27 mouse cellular contexts compared by ENCODE assay signal in genomic region chr16:73024326-73024725, GRCm38 (mm10).
DNase-seq lines count a peak whose midpoint lies in the region; ATAC-seq and TF ChIP-seq lines count a peak whose summit lies in the region.
"Had no signal": no experiment of that assay in that cellular context is flagged by ENCODE, and none has a peak within 500 bp of the region (broad histone marks: within the 10 kb centered on the region; RNA-seq: fewer than 3 reads in every experiment).

No protein-coding gene starts in this region.

- peak overlapping the region; percentile 26; the same call in 1 of the 2 replicates for H3K9ac ChIP-seq in ES-Bruce4 (ENCODE audit: low read depth, poor library complexity, severe bottlenecking)
- no peak overlapping the region for H3K9ac ChIP-seq in hindbrain, embryonic 14.5 days
- H3K9ac ChIP-seq in forebrain, postnatal 0 days = no peak overlapping the region
- H3K9ac ChIP-seq: embryonic facial prominence, embryonic 12.5 days; forebrain, embryonic 13.5 days; limb, embryonic 15.5 days; liver, embryonic 14.5 days; lung, embryonic 14.5 days; midbrain, embryonic 15.5 days; neural tube, embryonic 12.5 days had no signal

- no peaks in the 10 kb centered on the region for H3K36me3 ChIP-seq in ES-Bruce4 (ENCODE audit: control insufficient read depth, insufficient read depth, low read length, poor library complexity, severe bottlenecking)
- H3K36me3 ChIP-seq in hindbrain, embryonic 14.5 days (replicated peaks; ENCODE audit: control insufficient read depth, insufficient read depth) = peaks cover 7% of the 10 kb centered on the region; the same call in 1 of the 2 replicates
- H3K36me3 ChIP-seq in forebrain, postnatal 0 days (ENCODE audit: insufficient read depth) = 0 out of 2 replicates have a peak, but pooled peaks cover 4% of the 10 kb centered on the region
- H3K36me3 ChIP-seq: midbrain, embryonic 15.5 days had no signal

- H3K4me2 ChIP-seq in hindbrain, embryonic 14.5 days (replicated peaks) = no peak overlapping the region
- H3K4me2 ChIP-seq in forebrain, postnatal 0 days (ENCODE audit: low read depth) = no peak overlapping the region
- H3K4me2 ChIP-seq: embryonic facial prominence, embryonic 12.5 days; forebrain, embryonic 13.5 days; limb, embryonic 15.5 days; lung, embryonic 14.5 days; midbrain, embryonic 15.5 days; neural tube, embryonic 12.5 days had no signal

- 89% methylated on average over 13 of the region's 13 CpGs for WGBS in hindbrain, embryonic 14.5 days
- 84% methylated on average over 13 of the region's 13 CpGs for WGBS in forebrain, postnatal 0 days

- peak overlapping the region; percentile 27 for H3K4me3 ChIP-seq in ES-Bruce4 (ENCODE audit: low read depth, low read length)
- H3K4me3 ChIP-seq in hindbrain, embryonic 14.5 days (replicated peaks; ENCODE audit: low read length) = no peak overlapping the region
- no peak overlapping the region for H3K4me3 ChIP-seq in forebrain, postnatal 0 days (ENCODE audit: low read depth, low read length)
- H3K4me3 ChIP-seq: embryonic facial prominence, embryonic 12.5 days; erythroblast, embryonic 14.5 days; forebrain, embryonic 13.5 days; heart, embryonic 10.5 days; hindbrain, embryonic 10.5 days; limb, embryonic 15.5 days; midbrain, embryonic 15.5 days; neural tube, embryonic 12.5 days had no signal

- H3K27me3 ChIP-seq in ES-Bruce4 (ENCODE audit: control insufficient read depth, insufficient read depth, low read length, poor library complexity, severe bottlenecking) = no peaks in the 10 kb centered on the region
- no peaks in the 10 kb centered on the region for H3K27me3 ChIP-seq in hindbrain, embryonic 14.5 days (ENCODE audit: control insufficient read depth, insufficient read depth, low read length)
- H3K27me3 ChIP-seq in forebrain, postnatal 0 days (ENCODE audit: insufficient read depth, low read length) = no peaks in the 10 kb centered on the region
- H3K27me3 ChIP-seq: embryonic facial prominence, embryonic 12.5 days; forebrain, embryonic 13.5 days; limb, embryonic 15.5 days; midbrain, embryonic 15.5 days; neural tube, embryonic 12.5 days had no signal

- no peak for ATAC-seq in hindbrain, embryonic 14.5 days (ENCODE audit: low FRiP score)
- no peak for ATAC-seq in forebrain, postnatal 0 days
- ATAC-seq: forebrain, embryonic 13.5 days; hindbrain, postnatal 0 days; intestine, embryonic 16.5 days; midbrain, embryonic 15.5 days had no signal

- peak; percentile 32 for DNase-seq in gastrocnemius, postnatal 10 days
- no peak for DNase-seq in gastrocnemius, postnatal 36 days
- DNase-seq in adrenal gland, adult 18-20 months (ENCODE audit: low spot score in 2 of 2) = peak; percentile 32 to 50
- peak; percentile 82 to 86 for DNase-seq in adrenal gland, postnatal 36 days
- DNase-seq in hindbrain, embryonic 14.5 days (ENCODE audit: low spot score) = no peak
- DNase-seq in forebrain, postnatal 0 days = no peak
- DNase-seq in layer of hippocampus, adult 18-20 months (ENCODE audit: low spot score in 2 of 2) = no peak
- DNase-seq: cerebellum, adult 11 months; cerebellum, adult 9-11 months; kidney, adult 9 months; kidney, postnatal 25 days; lung, embryonic 14.5 days; thymus, adult 18-20 months; thymus, postnatal 36 days had no signal

- no peak for TF ChIP-seq POLR2A in ES-Bruce4 (IDR thresholded peaks at IDR 0.05; ENCODE audit: insufficient read depth, low read length)

- TF ChIP-seq CTCF in ES-Bruce4 (IDR thresholded peaks at IDR 0.05; ENCODE audit: low read depth, low read length) = no peak
- TF ChIP-seq CTCF in forebrain, postnatal 0 days (IDR thresholded peaks at IDR 0.05; ENCODE audit: low read depth) = no peak

- H3K4me1 ChIP-seq in ES-Bruce4 (ENCODE audit: control insufficient read depth, insufficient read depth, low read length) = peaks cover 1% of the 10 kb centered on the region
- peaks cover 9% of the 10 kb centered on the region; the same call in 1 of the 2 replicates for H3K4me1 ChIP-seq in hindbrain, embryonic 14.5 days (replicated peaks; ENCODE audit: control insufficient read depth, insufficient read depth, low read length)
- 0 out of 2 replicates have a peak, but pooled peaks cover 3% of the 10 kb centered on the region for H3K4me1 ChIP-seq in forebrain, postnatal 0 days (ENCODE audit: insufficient read depth)
- H3K4me1 ChIP-seq: embryonic facial prominence, embryonic 12.5 days; forebrain, embryonic 13.5 days; heart, embryonic 10.5 days; hindbrain, embryonic 10.5 days had no signal

- no peak overlapping the region for H3K27ac ChIP-seq in ES-Bruce4 (ENCODE audit: insufficient read depth, low read length)
- H3K27ac ChIP-seq in hindbrain, embryonic 14.5 days = no peak overlapping the region
- no peak overlapping the region for H3K27ac ChIP-seq in forebrain, postnatal 0 days (ENCODE audit: low read depth, low read length)
- H3K27ac ChIP-seq: embryonic facial prominence, embryonic 12.5 days; forebrain, embryonic 13.5 days; heart, embryonic 10.5 days; hindbrain, embryonic 10.5 days; hindbrain, postnatal 0 days; limb, embryonic 15.5 days; liver, embryonic 14.5 days; macrophage; midbrain, embryonic 15.5 days; neural tube, embryonic 12.5 days had no signal

- intact Hi-C loops in gastrocnemius, postnatal 36 days (cut with DNase I) = no loop called here

- TF ChIP-seq EP300 in ES-Bruce4 (IDR thresholded peaks at IDR 0.05; ENCODE audit: insufficient read depth, low read depth, low read length) = no peak

- no peaks in the 10 kb centered on the region for H3K9me3 ChIP-seq in ES-Bruce4 (replicated peaks; ENCODE audit: control insufficient read depth, insufficient read depth, low read length, poor library complexity, severe bottlenecking)
- H3K9me3 ChIP-seq in hindbrain, embryonic 14.5 days (ENCODE audit: control insufficient read depth, low read length) = no peaks in the 10 kb centered on the region
- H3K9me3 ChIP-seq in forebrain, postnatal 0 days (ENCODE audit: low read length) = no peaks in the 10 kb centered on the region
- H3K9me3 ChIP-seq: embryonic facial prominence, embryonic 12.5 days; forebrain, embryonic 13.5 days; heart, embryonic 10.5 days; hindbrain, embryonic 10.5 days; limb, embryonic 15.5 days; midbrain, embryonic 15.5 days; neural tube, embryonic 12.5 days had no signal

Comparison
In these comparisons a context has a peak if more than half of its experiments do, and no peak if none do; other contexts are left out.
1. DNase-seq: peak in gastrocnemius, postnatal 10 days (single experiment), adrenal gland, adult 18-20 months (2 of 2) and adrenal gland, postnatal 36 days (2 of 2); none in gastrocnemius, postnatal 36 days (0 of 2), hindbrain, embryonic 14.5 days (single experiment), forebrain, postnatal 0 days (single experiment) and layer of hippocampus, adult 18-20 months (0 of 2).